Mouse (Mus musculus) heart, embryonic 13.5 days (tissue): ENCODE results near the gene Il13. TPM values are rescaled to one million over a fixed set of nuclear protein-coding genes. Genes with fewer than 3 reads are reported as not detected.

Experiments
- ATAC-seq: fragments of 200-750 bp; cut with Nextera tagmentation; 2 replicates; pipeline ENCODE4 v1.8.0; 2017; ENCODE audit warnings: moderate TSS enrichment; ENCODE audit not compliant: insufficient number of reproducible peaks, low FRiP score, low TSS enrichment; ENCODE audit errors: extremely low read depth
- H3K27ac ChIP-seq: fragments of 300-500 bp; sonication (generic); replicated peaks from 2 replicates; pipeline ENCODE4 v1.5.1; 2015; ENCODE audit warnings: moderate library complexity, mild to moderate bottlenecking, inconsistent platforms
- H3K27me3 ChIP-seq: fragments of 300-500 bp; sonication (generic); replicated peaks from 2 replicates; pipeline ENCODE4 v1.6.1; 2015; ENCODE audit warnings: mild to moderate bottlenecking, inconsistent platforms
- H3K36me3 ChIP-seq: fragments of 300-500 bp; sonication (generic); 2 replicates; pipeline ENCODE4 v1.6.1; 2015; ENCODE audit warnings: mild to moderate bottlenecking, inconsistent platforms
- H3K4me1 ChIP-seq: fragments of 300-500 bp; sonication (generic); 2 replicates; pipeline ENCODE4 v1.6.1; 2015; ENCODE audit warnings: inconsistent platforms
- H3K4me2 ChIP-seq: fragments of 300-500 bp; sonication (generic); 2 replicates; pipeline ENCODE4 v1.6.1; 2015; ENCODE audit warnings: inconsistent platforms, mild to moderate bottlenecking, moderate library complexity
- H3K4me3 ChIP-seq: fragments of 300-500 bp; sonication (generic); 2 replicates; pipeline ENCODE4 v1.5.1; 2015; ENCODE audit warnings: moderate library complexity, mild to moderate bottlenecking, inconsistent platforms
- H3K9ac ChIP-seq: fragments of 300-500 bp; sonication (generic); 2 replicates; pipeline ENCODE4 v1.6.1; 2015; ENCODE audit warnings: inconsistent platforms, mild to moderate bottlenecking, moderate library complexity
- H3K9me3 ChIP-seq: fragments of 300-500 bp; sonication (generic); 2 replicates; pipeline ENCODE4 v1.6.1; 2016; ENCODE audit warnings: inconsistent platforms
- WGBS: fragments of 180-500 bp; shearing (Covaris S2); methylation state at CpG from one replicate; pipeline ENCODE4 v1.1.7; 2015; ENCODE audit warnings: mixed read lengths; 5-methylcytosine and 5-hydroxymethylcytosine counted together
- polyA plus RNA-seq: library from polyadenylated mRNA; unstranded; fragments of >200 nt; fragmentation: Nextera tagmentation; extraction: Ambion mirVana; gene quantifications from 2 replicates; pipeline ENCODE4 v1.2.1, GENCODE M21; 2015

The Il13 gene
- polyA plus RNA-seq, 1 experiment from 2014 or later = not detected

DNA sequence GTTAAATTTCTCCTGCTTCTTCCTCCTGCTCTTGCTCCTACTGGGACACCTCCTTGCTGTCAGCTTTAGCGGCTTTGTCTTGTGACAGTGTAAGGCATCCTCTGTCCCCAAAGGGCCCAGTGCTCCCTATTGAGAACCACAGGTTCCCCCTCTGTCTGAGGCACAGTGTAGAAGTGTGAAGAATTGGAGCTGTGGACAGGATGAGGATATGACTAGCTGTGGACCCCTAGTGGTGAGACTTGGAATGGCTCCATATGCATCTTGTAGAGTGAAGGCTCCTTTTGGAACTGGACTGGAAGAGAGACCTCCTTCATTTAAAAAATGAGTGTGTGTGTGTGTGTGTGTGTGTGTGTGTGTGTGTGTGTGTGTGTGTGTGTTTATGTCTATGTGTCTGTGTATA, 6.6 kb downstream of the Il13 start:
- ATAC-seq = no peak

GRCm38 (mm10) chr11:53626802-53627373, 7.6 kb downstream of the Il13 start:
- Histone ChIP-seq H3K9me3 (no peaks in the 10 kb centered on the region), H3K4me3 (no peak overlapping the region), H3K4me2 (no peak overlapping the region), H3K27ac (no peak overlapping the region), H3K4me1 (peaks cover 13% of the 10 kb centered on the region), H3K36me3 (no peaks in the 10 kb centered on the region), H3K9ac (0 out of 2 replicates have a peak overlapping the region, but pooled peaks have one; percentile 25), H3K27me3 (0 out of 2 replicates have a peak, but pooled peaks cover 5% of the 10 kb centered on the region)
- no peak for ATAC-seq
- 47% methylated on average over 17 of the region's 17 CpGs for WGBS

More for the DNA sequence above, 6.6 kb downstream of the Il13 start:
- no peak overlapping the region for H3K4me2 ChIP-seq
- H3K4me3 ChIP-seq = no peak overlapping the region
- H3K27ac ChIP-seq = no peak overlapping the region
- H3K27me3 ChIP-seq = 0 out of 2 replicates have a peak, but pooled peaks cover 5% of the 10 kb centered on the region
- H3K36me3 ChIP-seq = no peaks in the 10 kb centered on the region
- peaks cover 13% of the 10 kb centered on the region for H3K4me1 ChIP-seq
- no peak overlapping the region for H3K9ac ChIP-seq
- no peaks in the 10 kb centered on the region for H3K9me3 ChIP-seq
- 15% methylated on average over 1 of the region's 1 CpGs for WGBS

DNA sequence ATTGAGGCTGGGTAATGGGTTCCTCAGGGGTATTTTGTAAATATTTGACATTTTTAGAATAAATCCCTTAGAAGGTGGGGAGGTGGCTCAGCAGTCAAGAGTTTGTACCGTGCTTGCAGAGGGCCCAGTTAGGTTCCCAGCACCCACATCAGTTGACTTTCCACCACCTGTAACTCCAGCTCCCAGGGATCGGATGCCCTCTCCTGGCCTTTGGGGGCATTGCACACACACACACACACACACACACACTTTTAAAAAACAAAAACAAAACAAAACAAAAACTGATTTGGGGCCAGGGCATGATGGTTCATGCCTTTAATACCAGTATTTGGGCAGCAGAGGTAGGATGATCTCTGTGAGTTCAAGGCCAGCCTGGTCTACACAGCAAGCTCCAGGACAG, 10.4 kb downstream of the Il13 start:
- 88% methylated on average over 2 of the region's 2 CpGs for WGBS
- H3K4me2 ChIP-seq = no peak overlapping the region

GRCm38 (mm10) chr11:53623573-53623972, 10.9 kb downstream of the Il13 start:
- Histone ChIP-seq H3K9ac (no peak overlapping the region), H3K4me3 (no peak overlapping the region), H3K4me1 (peaks cover 18% of the 10 kb centered on the region), H3K9me3 (no peaks in the 10 kb centered on the region), H3K27ac (no peak overlapping the region), H3K36me3 (no peaks in the 10 kb centered on the region), H3K27me3 (0 out of 2 replicates have a peak, but pooled peaks cover 5% of the 10 kb centered on the region), H3K4me2 (no peak overlapping the region)
- ATAC-seq = no peak
- WGBS = 76% methylated on average over 9 of the region's 9 CpGs

More for the DNA sequence above, 10.4 kb downstream of the Il13 start:
- Histone ChIP-seq H3K9ac (no peak overlapping the region), H3K9me3 (no peaks in the 10 kb centered on the region), H3K4me3 (no peak overlapping the region), H3K36me3 (no peaks in the 10 kb centered on the region), H3K4me1 (peaks cover 18% of the 10 kb centered on the region), H3K27ac (no peak overlapping the region), H3K27me3 (0 out of 2 replicates have a peak, but pooled peaks cover 5% of the 10 kb centered on the region)
- ATAC-seq = no peak

DNA sequence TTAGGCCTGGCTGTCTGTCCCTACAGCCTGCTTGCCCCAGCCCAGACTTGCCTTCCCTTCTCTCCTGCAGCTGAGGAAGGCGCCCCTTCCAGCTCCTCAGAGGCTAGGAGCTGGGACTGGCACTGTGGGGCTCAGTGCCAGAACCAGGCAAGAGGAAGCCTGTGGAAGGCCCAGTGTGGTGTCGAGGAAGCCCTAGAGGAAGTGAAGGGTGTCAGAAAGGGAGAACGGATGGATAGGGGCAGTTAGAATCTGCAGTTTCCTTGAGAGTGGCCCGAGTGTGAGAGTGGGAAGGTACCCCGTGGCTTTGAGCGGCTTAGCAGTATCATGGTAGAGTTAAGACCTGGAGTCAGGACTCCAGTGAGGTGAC, 12.1 kb downstream of the Il13 start:
- no peaks in the 10 kb centered on the region for H3K9me3 ChIP-seq
- no peak for ATAC-seq
- H3K4me1 ChIP-seq = peaks cover 14% of the 10 kb centered on the region
- no peak overlapping the region for H3K9ac ChIP-seq
- 0 out of 2 replicates have a peak, but pooled peaks cover 5% of the 10 kb centered on the region for H3K27me3 ChIP-seq
- no peak overlapping the region for H3K4me3 ChIP-seq
- H3K4me2 ChIP-seq = no peak overlapping the region
- H3K36me3 ChIP-seq = no peaks in the 10 kb centered on the region
- no peak overlapping the region for H3K27ac ChIP-seq
- 69% methylated on average over 6 of the region's 6 CpGs for whole genome bisulfite sequencing

DNA sequence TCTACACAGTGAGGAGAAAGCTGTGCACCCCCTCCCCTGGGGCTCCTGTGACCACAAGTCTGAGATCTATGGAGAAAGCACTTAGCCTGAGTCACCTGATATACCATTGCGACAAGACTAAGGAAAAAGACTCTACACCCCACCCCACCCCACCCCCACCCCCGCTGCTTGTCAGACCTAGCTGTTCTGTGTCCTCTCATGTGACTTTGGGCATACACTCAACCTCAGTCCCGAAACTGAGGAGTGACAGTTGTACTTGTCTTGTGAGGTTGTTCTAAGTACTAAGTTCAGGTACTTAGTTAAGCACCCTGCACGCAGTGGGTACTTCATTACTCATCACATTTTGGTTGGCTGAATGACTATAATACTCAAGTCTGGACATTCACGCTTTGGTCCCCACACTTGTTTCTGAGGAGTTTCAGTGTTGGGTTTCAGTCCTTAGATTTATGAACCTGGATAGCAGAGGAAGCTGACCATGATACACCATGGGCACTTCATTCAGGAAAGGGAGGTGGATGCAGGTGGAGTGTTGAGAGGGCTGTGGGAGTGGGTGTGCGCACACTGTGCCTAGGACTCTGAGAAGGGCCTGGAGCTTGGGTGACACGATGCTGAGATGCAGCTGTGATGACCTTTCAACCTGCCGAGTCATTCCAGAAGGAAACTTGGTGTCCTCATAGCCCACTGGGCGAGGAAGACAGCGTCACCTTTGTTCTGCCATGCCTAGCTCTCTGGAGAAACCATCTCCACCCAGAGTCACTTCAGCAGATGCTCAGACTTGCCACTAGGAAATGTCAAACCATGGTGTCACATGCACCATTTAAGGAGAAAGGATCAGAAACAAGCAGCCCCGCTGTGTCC, 12.7 kb downstream of the Il13 start:
- no peaks in the 10 kb centered on the region for H3K9me3 ChIP-seq
- no peak for ATAC-seq
- no peak overlapping the region for H3K27ac ChIP-seq
- 0 out of 2 replicates have a peak, but pooled peaks cover 5% of the 10 kb centered on the region for H3K27me3 ChIP-seq
- 75% methylated on average over 11 of the region's 11 CpGs for WGBS
- no peak overlapping the region for H3K9ac ChIP-seq
- H3K4me2 ChIP-seq = no peak overlapping the region
- H3K36me3 ChIP-seq = no peaks in the 10 kb centered on the region
- H3K4me1 ChIP-seq = peaks cover 8% of the 10 kb centered on the region
- no peak overlapping the region for H3K4me3 ChIP-seq

DNA sequence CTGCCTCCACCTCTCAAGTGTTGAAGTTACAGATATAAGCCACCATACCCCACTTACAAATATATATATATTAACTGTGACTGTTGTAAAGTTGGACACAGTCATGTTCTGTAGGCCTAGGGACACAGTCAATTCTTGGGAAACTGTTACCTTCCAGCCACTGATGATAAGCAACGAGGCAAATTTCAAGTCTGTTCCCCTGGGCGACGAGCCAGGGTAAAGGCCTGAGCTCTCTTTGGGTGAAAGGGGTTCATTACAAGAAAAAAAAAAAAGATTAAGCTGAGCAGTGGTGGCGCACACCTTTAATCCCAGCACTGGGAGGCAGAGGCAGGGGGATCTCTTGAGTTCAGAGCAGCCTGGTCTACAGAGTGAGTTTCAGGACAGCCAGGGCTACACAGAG, 14.4 kb downstream of the Il13 start:
- ATAC-seq = no peak
- H3K9ac ChIP-seq = no peak overlapping the region
- no peak overlapping the region for H3K4me3 ChIP-seq
- no peak overlapping the region for H3K4me2 ChIP-seq
- no peaks in the 10 kb centered on the region for H3K36me3 ChIP-seq
- 0 out of 2 replicates have a peak, but pooled peaks cover 4% of the 10 kb centered on the region for H3K4me1 ChIP-seq
- no peaks in the 10 kb centered on the region for H3K9me3 ChIP-seq
- H3K27ac ChIP-seq = no peak overlapping the region
- WGBS = 77% methylated on average over 4 of the region's 4 CpGs
- 0 out of 2 replicates have a peak, but pooled peaks cover under 1% of the 10 kb centered on the region for H3K27me3 ChIP-seq

- Histone ChIP-seq H3K36me3 (no peaks in the 10 kb centered on the region), H3K4me3 (no peak overlapping the region), H3K4me2 (no peak overlapping the region), H3K9me3 (no peaks in the 10 kb centered on the region), H3K4me1 (0 out of 2 replicates have a peak, but pooled peaks cover 4% of the 10 kb centered on the region), H3K27me3 (no peaks in the 10 kb centered on the region), H3K27ac (no peak overlapping the region), H3K9ac (no peak overlapping the region)
- no peak for ATAC-seq
- WGBS = 59% methylated on average over 6 of the region's 6 CpGs
These were observed 15.1 kb downstream of the Il13 start for GRCm38 (mm10) chr11:53619428-53619827.

DNA sequence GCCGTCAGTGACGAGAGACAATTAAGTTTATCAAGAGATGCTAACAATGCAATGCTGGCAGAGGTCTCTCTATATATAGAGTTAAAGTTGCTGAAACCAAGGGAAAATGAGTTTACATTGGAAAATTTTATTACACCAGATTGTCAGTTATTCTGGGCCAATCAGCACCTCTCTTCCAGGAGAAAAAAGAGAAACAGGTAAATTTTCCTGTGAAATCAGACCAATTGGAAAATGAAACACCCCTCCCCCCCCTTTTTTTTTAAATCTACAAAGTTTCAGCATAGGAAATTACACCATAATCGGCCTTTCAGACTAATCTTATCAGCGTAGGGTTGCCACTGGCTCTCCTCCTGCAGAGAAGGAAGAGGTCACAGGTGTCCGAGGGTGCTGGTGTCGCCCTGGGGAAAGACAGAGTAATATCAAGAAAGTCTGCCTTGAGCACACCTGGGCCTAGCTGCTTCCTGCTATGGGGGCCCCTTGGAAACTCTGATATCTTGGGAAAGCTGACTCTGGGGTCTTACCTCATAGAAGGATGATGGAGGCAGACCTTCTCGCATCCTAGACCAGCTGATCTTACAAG, 15.8 kb downstream of the Il13 start, which contains the start of gene Il4:
TSS of gene Il4 (minus strand) at position 51 of the 580 bp plus-strand sequence.
- 54% methylated on average over 7 of the region's 7 CpGs for WGBS
- no peak within 1 kb of the TSS for H3K9ac ChIP-seq
- H3K4me2 ChIP-seq = no peak within 1 kb of the TSS
- no peaks in the 10 kb centered on the region for H3K9me3 ChIP-seq
- no peaks in the 10 kb centered on the region for H3K36me3 ChIP-seq
- H3K4me3 ChIP-seq = no peak within 1 kb of the TSS
- no peak within 1 kb of the TSS for H3K27ac ChIP-seq
- H3K4me1 ChIP-seq = 0 out of 2 replicates have a peak, but pooled peaks cover 4% of the 10 kb centered on the region
- H3K27me3 ChIP-seq = no peaks in the 10 kb centered on the region
- no peak for ATAC-seq

- Histone ChIP-seq H3K27ac (no peak overlapping the region), H3K9ac (no peak overlapping the region), H3K27me3 (no peaks in the 10 kb centered on the region), H3K4me2 (no peak overlapping the region), H3K4me3 (no peak overlapping the region), H3K9me3 (no peaks in the 10 kb centered on the region), H3K36me3 (no peaks in the 10 kb centered on the region), H3K4me1 (0 out of 2 replicates have a peak, but pooled peaks cover 4% of the 10 kb centered on the region)
- ATAC-seq = no peak
- WGBS = 71% methylated on average over 4 of the region's 4 CpGs
These were observed 16.9 kb downstream of the Il13 start for GRCm38 (mm10) chr11:53617562-53618109.
